Mouse (Mus musculus) stomach, postnatal 0 days (tissue): ENCODE measurements around the gene Nr1h3.

Experiments used
- CTCF ChIP-seq: IDR thresholded peaks from 2 replicates; pipeline ENCODE4 v1.5.1; 2016; ENCODE audit warnings: antibody characterized with exemption, low read depth, mild to moderate bottlenecking, moderate library complexity
- EP300 ChIP-seq: optimal IDR thresholded peaks from 2 replicates; pipeline ENCODE3; 2016; ENCODE audit warnings: antibody characterized with exemption

DNA sequence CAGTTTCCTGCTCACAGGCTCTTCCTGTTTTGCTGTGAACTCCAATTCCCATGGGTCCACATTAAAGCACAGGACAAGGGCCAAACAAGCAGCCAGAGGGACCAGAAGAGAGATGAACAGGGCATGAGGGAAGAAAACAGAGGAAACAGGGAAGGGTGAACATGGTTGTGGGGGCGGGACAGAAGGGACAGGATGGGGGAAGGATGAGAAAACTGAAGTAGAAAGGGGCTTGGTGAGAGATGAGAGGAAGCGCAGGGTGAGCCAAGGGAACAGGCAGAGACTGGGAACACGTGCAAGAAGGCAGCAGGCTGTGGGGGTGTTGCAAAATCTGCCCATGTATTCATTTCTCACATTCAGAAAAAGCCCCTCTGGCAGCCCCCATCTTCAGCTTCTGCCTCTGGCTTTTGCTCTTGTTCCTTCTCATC is 6.0 kb downstream of the Nr1h3 start:
- no peak for TF ChIP-seq CTCF
- no peak for TF ChIP-seq EP300
